14 mouse cellular contexts compared by ENCODE assay signal in the genomic region with DNA sequence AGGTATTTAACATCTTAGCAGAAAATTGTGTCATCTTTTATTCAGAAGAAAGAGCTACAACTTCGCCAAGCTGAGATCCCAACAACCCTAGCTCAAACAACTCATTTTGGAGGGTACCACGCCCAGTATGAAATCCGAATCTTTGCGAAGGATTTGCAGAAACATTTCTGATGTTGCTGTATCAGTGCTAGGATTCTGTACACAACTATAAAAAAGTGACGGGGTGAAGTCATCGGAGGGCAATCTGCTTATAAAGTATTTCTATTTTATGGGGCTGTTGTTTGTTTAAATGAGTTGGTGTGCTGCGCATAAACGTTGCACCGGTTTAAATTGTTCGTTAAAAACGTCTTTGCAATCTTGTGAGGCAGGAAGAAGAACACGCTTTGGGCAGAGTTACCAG. TPM values are rescaled to one million over a fixed set of nuclear protein-coding genes. Genes with fewer than 3 reads are reported as not detected.
"Had no signal": no experiment of that assay in that cellular context is flagged by ENCODE, and none has a peak within 500 bp of the region (broad histone marks: within the 10 kb centered on the region; RNA-seq: fewer than 3 reads in every experiment).

No protein-coding gene starts in this region.

- H3K9ac ChIP-seq: kidney, embryonic 15.5 days; limb, embryonic 12.5 days; liver, embryonic 13.5 days; liver, postnatal 0 days; lung, embryonic 15.5 days; neural tube, embryonic 12.5 days had no signal

- H3K36me3 ChIP-seq: kidney, embryonic 15.5 days; limb, embryonic 12.5 days; liver, embryonic 13.5 days; lung, embryonic 15.5 days; neural tube, embryonic 12.5 days had no signal

- ATAC-seq: liver, postnatal 0 days had no signal

- H3K27ac ChIP-seq: kidney, embryonic 15.5 days; limb, embryonic 12.5 days; liver, embryonic 13.5 days; lung, embryonic 15.5 days; macrophage; neural tube, embryonic 12.5 days; stomach, postnatal 0 days had no signal

- H3K4me3 ChIP-seq: kidney, embryonic 15.5 days; liver, embryonic 13.5 days had no signal

- DNase-seq: kidney, adult 2 months; layer of hippocampus, adult 9-11 months; layer of hippocampus, postnatal 36 days; liver, embryonic 13.5 days; liver, postnatal 0 days; midbrain, embryonic 14.5 days; thymus, adult 2 months; thymus, postnatal 25 days had no signal

- H3K9me3 ChIP-seq: kidney, embryonic 15.5 days; limb, embryonic 12.5 days; liver, embryonic 13.5 days; lung, embryonic 15.5 days; neural tube, embryonic 12.5 days had no signal

- H3K4me1 ChIP-seq: liver, embryonic 13.5 days; neural tube, embryonic 12.5 days had no signal

RNA-seq across cellular contexts. Expression of gene Cdkn2a, which starts 11.8 kb away (rescaled TPM):
- polyA plus RNA-seq: kidney, embryonic 15.5 days; limb, embryonic 12.5 days; liver, embryonic 13.5 days; liver, postnatal 0 days; lung, embryonic 15.5 days; midbrain, embryonic 14.5 days; neural tube, embryonic 12.5 days; stomach, postnatal 0 days had no signal

RNA-seq across cellular contexts. Expression of gene Cdkn2b, which starts 28.2 kb away (rescaled TPM):
- polyA plus RNA-seq: liver, postnatal 0 days had no signal
